Mouse (Mus musculus) T-helper 2 cell (primary cell): ENCODE measurements around the gene Polr3b.

ENCODE experiments used
- in situ Hi-C: fragments of 300-600 bp; cut with MboI, MseI; formaldehyde crosslinking; loops from one replicate; pipeline ENCODE4 v1.15.1; 2025; ENCODE audit warnings: high pct_unique_total_duplicates

Gene Polr3b

DNA sequence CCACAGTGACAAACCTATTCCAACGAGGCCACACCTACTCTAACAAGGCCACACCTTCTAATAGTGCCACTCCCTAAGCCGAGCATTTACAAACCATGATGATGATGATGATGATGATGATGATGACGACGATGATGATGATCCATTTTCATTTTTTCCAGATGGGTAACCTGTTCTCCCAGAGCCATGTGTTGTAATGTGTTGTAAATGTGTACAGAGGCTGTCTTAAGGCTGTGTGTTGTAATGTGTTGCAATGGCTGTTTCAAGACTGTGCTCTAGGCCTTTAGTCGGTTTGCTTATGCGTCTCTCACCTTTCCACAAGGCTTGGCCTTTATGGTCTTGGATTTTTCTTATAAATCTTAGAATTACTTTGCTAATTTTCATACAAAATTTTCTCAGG lies 40.0 kb downstream of the Polr3b start:
- in situ Hi-C loops, result no loop called here

DNA sequence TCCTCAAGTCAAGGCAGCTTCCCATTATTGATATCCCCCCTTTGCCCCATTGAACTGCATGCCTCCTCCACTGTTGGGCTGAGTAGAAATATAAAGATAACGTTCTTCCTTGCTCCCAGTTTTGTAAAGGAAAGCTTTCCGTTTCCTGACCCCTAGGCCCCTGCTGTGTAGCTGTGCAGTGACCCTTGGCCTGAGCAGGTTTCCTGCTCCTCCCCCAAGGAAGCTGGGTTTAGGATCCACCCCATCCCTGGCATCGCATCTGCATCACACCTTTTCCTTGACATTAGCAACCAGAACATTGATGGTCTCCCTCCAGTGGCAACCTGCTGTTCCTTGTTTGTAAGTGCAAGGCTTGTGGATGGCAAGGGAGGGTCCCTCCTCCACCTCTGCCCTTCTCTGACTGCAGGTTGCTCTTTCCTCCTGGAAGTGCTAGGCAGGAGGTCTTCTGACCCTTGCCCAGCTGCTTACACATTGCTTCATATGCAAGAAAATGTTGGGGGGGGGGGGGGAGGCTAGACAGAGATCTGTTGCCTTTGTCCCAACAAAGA lies 43.7 kb downstream of the Polr3b start:
- in situ Hi-C loops, result no loop called here

DNA sequence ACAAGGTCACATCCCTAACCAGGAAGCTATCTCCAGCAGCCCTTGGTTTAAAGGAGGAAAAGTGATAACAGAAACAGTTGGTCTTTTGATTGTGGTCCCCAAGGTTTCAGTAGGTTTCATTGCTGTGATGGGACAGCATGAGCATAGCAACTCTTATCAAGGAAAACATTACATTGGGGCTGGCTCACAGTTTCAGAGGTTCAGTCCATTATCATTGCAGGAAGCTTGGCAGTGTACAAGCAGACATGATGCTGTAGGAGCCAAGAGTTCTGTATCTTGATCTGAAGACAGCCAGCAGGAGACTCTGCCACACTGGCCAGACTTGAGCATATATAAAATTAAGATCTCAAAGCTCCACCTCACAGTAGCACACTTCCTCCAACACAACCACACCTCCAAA lies 53.6 kb downstream of the Polr3b start:
- in situ Hi-C loops, result no loop called here

DNA sequence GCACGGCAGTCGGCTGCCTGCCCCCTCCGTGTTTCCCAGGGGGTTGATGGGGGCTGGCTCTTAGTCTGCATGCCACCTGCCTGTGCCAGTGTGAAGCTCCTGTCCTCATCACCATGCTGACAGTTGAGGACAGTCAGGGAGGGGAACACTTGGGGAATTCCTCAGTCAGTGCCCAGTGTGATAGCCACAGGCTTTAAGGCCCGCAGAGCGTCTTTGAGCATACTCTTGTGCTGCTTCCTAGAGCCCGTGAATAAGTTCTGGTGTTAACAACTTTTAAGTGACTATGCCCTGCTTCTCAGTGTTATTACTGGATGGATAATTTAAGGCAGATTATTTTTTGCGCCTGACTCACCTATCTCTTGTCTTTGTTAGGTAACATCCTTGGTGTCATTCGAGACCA lies 54.4 kb downstream of the Polr3b start:
- in situ Hi-C loops, result no loop called here

DNA sequence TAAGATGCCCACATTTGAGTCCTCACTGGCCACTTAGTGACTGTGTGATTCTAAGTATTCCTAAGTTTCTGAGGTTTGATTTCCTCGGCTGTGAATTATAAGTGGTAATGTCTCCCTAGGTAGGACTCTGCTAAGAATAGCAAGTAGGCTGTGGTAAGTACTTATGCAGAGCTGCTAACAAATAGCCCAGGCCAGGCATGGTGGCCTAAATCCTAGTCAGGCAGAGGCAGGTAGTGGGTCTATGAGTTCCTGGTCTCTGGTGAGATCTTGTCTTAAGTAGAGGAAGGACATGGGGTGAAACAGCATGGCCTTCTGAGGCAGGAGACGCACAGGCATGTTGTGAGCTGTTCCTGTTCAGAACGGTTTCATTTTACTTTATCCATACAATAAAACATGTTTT lies 55.8 kb downstream of the Polr3b start:
- in situ Hi-C loops, result no loop called here

DNA sequence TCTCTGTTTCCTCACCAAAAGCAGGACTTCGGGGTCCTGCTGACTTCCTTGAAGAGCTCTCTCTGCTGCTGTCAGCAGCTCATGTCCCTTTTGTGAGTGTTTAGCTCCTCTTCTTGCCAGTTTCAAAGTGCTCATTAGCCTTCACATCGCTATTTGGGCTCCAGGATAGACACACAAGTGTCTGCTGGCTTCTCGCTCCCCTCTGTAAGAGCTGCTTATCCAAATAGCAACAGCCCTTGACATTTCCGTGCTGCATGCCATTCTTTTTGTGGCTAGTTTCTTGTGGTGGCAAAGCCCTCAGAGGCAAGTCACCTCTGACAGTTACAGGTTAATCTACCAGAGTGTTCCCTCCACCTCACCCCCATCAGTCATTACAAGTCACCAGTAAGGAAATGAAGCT lies 56.3 kb downstream of the Polr3b start:
- in situ Hi-C loops, result no loop called here

DNA sequence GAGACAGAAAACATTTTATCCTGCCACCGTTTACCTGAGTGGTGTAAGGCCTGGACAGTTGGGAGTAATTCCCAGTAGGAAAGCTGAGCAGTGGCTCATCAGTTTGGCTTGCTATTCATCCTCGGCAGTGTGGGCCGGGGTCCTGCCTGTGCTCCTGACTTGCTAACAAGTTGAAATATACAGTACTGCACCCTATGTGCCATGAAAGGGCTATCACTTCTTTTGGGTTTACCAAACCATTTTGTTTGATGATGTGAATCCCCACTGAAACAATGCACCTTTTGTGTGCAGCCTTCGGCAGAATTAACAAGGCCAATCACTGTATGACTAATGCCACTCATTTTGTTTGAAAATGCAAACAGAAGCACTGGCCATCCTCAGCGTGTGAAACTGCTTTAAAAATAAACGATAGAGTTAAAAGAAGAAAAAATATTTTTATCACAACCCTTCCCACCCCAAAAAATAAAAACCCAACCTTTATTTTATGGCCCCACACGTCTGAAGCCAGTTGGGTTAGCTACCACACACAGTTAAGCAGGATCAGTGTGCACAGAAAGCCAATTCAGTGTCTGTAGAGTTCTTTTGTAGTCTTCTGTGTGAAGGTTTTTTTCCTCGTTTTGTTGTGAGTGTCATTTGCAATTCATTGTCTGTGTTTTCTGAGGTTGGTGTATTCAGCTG lies 63.5 kb downstream of the Polr3b start:
- in situ Hi-C loops, result no loop called here

DNA sequence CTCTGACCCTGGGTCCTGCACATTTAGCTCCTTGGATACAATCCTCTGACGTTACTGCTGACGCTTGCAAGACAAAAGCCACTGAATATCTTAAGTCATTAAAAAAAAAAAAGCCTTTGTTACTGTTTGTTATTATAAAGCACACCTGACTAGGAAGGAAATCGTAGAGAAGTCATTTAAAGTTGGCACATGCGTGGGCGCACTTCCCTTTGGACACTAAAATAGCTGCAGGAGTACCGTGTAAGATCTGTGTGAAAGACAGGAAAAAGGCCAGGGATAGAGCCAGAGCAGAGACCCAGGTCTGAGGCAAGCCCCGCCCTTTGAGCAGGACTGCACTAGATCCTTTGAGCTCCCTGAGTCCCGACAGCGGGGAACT lies 64.0 kb downstream of the Polr3b start:
- in situ Hi-C loops, result no loop called here

DNA sequence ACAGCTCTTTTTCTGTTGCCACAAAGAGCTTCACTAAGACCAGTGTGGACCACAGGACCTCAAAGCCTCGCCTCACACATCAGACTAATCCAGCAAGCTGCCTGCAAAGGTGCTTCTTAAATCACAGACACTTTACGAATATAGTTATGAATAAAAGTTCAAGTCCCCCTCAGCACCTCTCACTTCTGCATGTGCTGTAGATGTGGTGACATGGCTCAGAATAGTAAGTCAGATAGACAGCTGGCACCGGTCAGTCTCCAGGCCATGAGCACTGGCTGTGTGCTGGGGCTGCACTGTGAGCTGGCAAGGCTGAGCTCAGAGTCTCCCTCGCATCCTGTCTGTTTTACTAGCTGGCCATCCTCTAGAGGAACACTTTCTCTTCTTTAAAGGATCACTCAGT lies 64.6 kb downstream of the Polr3b start:
- in situ Hi-C loops, result no loop called here

DNA sequence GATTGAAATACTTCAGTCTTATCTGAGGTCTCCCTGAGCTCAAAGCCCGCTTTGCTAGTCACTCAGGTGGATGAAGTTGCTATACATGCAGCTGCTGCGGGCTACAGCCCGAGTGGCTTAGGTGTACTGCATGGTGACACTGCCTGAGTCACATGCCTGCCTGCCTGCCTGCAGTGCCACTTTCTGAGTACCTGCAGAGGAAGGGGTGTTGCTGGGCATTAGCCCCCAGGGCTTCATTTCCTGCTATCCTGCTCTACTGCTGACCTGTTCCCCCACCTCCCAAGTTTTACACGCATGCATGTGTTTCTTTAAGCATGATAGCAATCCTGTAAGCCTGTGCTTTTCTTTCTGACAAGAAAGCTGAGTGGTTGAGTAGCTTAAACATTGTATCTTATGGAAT lies 65.6 kb downstream of the Polr3b start:
- in situ Hi-C loops, result no loop called here

DNA sequence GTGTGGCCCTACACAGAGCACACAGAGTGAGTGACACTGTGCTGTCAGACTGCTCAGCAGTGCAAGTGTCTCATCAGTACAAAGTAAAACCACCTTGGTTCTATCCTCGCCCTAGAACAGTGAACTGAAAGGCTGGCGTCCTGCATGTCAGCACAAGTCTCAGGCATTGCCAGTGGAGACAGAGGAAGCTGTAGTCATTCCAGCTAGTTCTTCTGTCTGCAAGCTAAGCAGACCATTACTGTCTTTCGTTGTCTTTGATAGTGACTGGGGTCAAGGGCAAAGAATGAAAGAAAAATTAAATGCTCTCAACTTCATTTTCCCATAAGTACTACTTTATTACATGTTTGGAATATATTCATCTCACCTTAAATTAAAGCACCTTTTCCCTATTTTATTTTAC lies 67.8 kb downstream of the Polr3b start:
- in situ Hi-C loops, result no loop called here

DNA sequence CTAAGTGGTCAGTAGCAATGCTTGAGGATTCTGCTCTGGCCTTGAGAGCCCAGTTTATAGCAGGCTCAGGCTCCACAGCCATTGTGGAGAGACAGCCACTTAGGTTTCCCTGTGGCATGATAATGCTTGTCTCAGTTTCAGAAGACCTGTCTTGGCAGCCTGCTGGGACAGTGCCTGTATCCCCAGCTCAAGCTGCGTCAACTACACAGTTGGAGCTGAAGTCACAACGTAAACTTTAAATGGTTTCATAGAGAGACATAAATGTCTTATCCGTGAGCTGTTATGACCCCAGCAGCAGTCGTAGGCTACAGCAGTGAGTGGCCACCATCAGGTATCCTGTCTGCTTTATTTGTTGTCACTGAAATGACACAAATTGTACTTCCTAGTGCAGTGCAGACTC lies 68.7 kb downstream of the Polr3b start:
- in situ Hi-C loops, result no loop called here

DNA sequence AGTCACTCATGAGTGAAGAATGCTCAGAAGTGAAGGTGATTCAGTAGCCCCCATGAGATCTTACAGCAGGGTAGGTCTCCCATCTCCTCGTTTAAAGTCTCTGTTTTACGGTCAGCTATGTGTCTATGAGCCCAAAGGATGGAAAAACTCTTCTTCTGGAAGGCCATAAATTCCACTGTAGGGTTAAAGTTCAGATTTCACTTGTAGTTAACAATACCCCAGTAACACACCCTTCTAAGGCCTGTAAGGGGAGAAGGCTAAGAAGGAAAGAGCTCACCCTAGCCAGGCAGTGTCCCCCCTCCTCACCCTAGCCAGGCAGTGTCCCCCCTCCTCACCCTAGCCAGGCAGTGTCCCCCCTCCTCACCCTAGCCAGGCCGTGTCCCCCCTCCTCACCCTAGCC lies 69.6 kb downstream of the Polr3b start:
- in situ Hi-C loops, result no loop called here

DNA sequence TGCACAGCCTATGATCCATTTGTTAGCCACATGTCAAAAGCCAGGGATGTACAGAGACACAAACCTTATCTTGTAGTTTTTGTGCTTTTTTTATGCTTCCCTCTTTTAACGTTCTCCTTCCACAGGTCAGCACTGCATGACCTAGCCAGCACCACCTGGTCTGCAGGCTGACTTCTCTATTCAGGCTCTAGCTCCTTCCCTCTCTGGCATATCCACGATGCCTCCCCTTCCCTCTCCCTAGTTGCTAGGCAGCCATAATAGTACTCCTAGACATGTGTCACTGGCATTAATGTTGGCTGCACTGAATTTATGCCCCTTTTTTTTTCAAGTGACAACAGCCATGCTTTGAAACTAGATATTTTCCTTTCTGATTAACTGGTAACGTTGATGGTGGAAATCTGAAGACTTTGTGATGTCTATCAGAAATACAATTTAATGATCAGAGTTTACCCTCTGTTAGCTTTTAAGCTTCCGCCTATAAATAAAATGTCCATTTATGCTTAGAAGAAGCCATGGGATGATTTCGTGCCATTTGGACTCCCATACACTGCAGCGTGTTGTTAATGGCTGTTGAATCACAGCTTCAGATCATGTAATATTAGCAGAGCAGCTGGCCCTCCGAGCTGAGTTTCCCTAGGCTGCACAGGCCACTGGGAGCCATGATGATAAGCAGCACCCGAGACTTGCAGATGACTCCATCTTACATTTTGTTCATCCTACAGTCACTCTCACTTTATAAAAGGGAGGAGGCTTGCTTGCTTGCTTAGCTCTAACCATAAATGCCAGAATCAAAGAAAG lies 71.9 kb downstream of the Polr3b start:
- in situ Hi-C loops, result no loop called here

DNA sequence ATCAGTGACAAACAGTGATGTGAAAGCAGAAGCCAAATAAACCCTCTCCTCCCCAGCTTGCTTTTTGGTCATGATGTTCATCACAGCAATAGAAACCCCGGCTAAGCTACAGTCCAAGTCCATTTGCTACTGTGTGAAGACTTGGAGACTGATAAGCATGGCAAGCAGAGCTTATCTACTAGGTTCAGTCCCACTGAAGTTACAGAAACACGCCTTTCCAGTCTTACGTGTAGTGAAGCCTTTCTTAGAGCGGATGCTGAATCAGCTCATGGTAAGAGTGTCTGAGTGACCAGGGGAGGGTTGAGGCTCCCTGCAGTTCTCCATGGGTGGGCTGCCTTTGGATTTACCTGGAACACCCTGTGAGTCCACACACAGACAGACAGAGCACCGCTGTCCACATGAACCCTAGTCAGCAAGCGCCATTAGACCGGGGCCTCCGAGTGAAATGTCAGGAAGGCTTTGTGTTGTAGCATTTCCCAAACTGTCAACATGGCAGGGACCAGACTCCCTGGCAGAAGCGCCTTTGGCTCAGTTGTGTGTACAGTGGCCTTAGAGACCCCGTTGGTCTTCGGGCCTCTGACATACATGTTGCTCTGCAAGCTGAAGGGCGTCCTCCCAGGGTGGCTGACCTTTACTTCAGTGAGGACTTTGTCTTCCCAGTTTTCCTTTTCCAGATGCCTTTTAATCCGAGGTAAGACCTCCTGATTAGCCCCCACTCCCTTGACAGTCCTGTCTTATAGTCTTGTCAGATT lies 78.3 kb downstream of the Polr3b start:
- in situ Hi-C loops, result no loop called here

DNA sequence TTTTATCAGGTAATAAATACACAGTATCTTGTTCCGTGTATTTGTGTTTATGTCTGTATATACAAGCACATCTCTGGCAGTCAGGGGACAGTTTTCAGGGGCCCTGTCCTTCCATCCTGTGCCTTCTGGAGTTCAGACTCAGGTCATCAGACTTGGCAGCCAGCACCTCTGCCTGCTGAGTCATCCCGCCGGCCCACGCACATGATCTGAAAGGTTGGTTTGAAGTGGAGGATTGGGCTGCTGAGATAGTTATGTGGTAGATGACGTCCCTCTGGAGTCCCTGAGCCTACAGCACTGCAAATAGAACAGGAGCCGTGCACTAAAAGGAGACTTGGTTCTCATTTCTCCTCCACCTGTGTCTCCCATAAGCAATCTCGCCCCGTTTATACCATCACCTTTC lies 79.0 kb downstream of the Polr3b start:
- in situ Hi-C loops, result no loop called here

DNA sequence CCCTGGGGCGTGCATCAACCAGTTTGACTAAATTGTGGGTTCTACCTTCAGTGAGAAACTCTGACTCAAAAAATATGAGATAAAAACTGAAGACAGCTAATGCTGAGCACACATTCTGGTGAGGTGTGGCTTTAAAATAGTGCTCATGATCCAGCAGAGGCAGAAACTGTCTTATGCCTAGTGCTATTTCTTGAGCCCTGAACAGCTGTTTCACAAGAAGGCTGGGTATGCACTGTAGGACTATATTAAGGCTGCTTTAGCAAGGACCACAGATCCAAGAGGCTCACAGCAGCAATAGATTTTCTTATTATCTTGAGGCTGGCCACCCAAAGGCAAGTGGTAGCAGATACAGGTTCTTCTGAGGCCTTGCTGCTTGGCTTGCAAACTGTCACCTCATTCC lies 80.0 kb downstream of the Polr3b start:
- in situ Hi-C loops, result no loop called here

DNA sequence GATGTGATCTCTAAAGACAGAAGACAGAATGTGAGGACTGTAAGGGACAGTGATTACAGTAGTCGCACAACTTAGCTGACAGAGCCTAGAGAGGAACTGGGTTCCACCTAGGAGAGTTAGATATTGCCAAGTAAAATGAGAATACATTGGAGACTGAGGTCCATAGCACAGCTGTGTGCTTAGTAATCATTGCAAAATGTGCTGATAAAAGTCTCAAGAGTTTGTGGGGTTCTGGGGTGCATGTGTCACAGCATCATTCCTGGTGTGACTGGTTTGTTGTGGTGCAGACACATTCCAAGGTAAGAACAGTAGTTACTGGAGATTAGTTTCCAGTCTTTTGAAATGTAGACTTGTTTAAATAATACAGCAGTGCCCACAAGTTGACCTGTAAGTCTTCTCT lies 82.5 kb downstream of the Polr3b start:
- in situ Hi-C loops, result no loop called here

DNA sequence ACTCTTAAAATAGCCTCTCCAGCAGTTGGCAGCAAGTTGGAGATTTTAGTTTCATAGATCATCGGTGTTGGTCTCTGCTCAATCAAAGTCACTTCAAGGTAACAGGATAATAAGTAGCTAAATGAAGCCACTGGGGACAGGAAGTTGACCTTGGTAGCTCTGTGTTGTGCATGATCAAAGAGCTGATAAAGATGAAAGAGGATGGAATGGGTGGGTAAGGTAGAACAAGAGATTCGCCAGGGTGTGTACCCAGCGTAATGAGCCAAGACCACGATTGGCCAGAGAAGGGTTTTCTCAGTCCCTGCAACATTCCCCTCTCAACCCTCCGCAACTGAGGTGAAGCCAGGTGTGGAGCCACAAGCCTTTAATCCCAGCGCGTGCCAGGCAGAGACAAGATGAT lies 83.1 kb downstream of the Polr3b start:
- in situ Hi-C loops, result no loop called here

DNA sequence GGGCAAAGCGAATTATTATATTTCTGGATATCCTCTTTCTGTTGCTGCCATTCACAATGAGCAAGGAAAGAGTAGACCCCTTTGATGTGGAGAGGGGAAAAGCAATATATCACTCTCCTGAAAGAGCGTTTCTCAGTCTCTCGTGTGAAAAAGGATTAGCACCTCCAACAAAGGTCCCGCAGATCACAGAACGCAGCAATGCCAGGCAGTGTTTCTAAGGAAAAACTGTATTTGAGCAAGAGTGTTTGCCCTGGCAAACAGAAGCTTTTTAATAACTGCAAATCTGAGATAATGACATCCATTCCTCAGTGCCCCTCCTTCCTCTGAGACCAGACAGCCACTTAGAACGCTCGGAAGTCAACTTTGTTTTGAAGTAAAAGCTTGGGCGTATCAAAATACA lies 84.5 kb downstream of the Polr3b start:
- in situ Hi-C loops, result no loop called here

DNA sequence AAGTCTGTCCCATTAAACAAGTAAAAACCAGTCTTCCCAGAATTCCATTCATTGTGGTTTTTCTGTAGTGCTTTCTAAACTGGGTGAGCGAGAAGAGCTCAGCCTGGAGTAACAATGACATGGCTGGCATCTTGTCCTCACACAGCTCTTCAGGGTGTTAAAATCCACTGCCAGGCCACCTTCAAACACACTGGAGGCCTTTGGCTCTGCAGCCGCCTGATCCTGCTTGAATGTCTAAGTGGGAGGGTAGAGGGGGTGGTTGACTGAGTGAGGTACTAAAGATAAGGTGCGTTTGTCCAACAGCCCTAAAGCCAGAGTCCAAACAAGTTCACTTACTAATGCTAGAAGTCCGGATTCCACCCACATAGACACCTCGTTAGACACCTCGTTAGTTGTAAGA lies 85.1 kb downstream of the Polr3b start:
- in situ Hi-C loops, result no loop called here

DNA sequence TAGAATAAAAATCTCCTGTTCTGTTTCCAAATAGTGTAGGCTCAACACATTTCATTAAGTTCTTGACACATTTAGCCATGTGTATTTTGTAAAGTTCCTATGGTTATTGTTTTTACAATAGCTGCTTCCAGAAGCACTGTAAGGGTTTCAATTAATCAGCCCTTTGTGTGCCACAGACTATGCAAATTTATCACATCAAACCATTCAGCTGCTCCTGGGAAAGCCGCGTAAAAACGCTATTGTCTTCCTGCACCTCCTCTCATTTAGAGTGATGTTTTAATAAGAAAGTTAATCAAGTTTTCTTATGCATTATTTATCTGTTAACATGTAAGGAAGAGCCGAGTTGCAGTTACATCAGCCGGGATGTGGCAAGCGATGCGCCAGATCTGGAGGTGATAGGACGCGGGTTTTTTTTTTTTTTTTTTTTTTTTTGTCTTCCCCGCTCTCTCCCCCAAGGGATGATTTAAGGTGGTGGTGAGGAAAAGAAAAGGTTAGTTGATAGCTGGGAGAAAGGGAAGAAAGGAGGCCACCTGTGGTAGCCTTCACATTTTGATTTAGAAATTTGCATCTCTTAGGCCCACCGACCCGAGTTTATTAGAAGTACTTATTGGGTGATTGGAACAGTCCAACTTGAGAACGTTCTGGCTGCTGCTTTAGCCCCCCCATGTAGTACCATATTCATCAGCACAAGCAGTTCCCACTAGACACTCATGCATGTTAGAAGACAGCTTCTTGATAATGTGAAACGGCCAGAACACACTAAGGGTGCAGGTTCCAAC lies 85.8 kb downstream of the Polr3b start:
- in situ Hi-C loops, result no loop called here
